Mouse (Mus musculus) cerebellum, adult 11 months (tissue): ENCODE data around the gene Susd3.

ENCODE experiments used
- DNase-seq: peaks from one replicate; pipeline ENCODE4 v3.0.0; 2022

The Susd3 gene

DNA sequence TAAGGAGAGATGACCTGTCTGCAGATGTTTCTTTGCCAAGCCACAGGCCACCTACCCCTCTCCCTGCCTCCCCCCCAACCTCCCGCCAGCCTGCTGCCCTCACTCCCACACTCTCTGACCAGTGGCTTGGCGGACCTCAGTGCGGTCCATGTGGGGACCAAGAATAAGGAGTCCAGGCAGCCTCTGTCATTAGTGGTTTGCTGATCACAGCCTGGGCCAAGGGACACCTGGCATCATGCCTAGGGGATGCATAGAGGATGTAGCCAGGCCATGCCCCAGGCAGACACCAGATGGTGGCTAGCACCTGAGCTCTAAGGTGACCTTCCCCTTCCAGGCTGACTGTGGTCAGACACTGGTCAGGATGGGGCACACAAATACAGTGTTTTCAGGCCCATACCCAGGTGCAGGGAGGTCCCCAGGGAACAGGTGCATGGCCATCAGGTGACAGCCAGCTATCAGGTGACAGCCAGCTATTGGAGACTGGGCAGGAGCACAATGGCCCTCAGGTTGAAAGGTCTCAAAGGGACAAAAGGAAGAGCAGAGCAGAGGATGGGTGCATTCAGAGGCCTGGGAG lies 67.0 kb downstream of the Susd3 start:
- DNase-seq = peak; percentile 78

- DNase-seq = no peak
These were observed 67.8 kb downstream of the Susd3 start for GRCm38 (mm10) chr13:49180691-49181090.
